Mouse (Mus musculus): ENCODE results near the gene Gm43738.

DNA sequence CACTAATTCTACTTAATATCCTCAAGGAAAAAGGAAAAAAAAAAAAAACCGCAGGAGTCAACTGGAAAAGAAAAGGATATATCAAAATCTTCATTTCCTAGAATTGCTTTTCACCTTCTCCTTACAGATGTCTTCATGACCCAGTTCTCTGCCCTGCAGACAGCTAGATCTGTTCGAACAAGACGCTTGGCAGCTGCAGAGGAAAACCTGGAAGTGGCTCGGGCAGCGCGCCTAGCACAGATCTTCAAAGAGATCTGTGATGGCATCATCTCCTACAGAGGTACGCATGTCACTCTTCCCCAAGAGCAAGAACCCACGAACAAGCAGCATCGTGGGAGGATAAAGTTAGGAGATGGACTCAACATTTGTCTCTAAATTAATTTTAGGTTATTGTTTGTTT is 42.5 kb downstream of the Gm43738 start:
- TF ChIP-seq POLR2A (IDR thresholded peaks at IDR 0.05; ENCODE audit: control insufficient read depth, extremely low read depth, insufficient read depth, low read length, poor library complexity), result no peak
- TF ChIP-seq CTCF (IDR thresholded peaks at IDR 0.05; ENCODE audit: borderline replicate concordance, control insufficient read depth, extremely low read depth, insufficient read depth, low read length, poor library complexity), result no peak
